Mouse (Mus musculus) embryo, embryonic 10 days (tissue): ENCODE data around the gene Klhl32.

Experiments
- DNase-seq: peaks from one replicate; pipeline ENCODE4 v3.0.0-alpha.2; 2015; ENCODE audit warnings: low spot score

Klhl32 gene

DNA sequence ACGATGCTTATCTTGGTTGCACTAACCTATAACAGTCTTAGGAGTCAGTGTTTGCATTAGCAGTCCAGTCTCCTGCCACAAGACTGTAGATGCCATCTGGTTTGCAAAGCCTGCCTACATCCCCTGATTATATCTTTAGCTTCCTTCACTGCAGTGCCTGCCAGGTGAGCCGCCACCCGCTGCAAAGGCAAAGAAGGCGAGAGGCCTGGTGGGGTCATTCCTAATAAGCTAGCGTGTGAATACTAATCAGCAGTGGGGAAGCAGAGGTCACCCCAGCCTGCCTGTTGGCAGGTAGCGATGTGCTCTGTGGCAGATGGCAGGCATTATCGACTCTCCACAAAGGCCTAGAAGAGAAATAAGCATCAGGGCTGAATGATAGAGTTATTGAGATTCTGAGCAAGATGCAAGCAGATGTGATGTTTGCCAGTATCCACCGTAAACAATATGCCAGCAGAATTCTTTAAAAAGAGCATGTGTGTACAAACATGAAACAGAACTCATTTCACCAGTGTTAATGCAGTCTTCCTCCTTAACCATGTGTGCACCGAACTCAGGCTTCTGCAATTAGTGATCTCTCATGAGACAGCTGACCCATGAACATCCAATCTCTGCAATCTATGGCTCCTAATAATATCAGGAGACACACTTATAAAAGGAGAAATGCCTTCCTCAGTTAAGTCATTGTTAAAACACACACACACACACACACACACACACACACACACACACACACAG lies 219.6 kb downstream of the Klhl32 start:
- no peak for DNase-seq

DNA sequence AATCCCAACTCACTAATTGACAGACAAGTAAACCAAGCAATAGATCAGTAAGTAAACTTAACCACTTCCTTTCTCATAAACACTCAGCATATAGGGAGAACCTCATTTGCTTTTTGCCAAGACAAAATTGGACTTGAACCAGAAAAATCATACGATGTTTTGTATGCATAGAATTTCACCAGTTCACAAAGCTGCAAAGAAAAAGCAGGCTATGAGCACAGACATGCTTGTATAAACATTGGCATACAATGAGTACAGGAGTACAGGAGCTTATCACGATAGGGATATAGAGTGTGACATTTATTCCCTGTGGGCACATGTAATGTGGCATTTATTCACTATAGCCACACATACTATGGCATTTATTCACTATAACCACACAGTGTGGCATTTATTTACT lies 220.5 kb downstream of the Klhl32 start:
- no peak for DNase-seq

DNA sequence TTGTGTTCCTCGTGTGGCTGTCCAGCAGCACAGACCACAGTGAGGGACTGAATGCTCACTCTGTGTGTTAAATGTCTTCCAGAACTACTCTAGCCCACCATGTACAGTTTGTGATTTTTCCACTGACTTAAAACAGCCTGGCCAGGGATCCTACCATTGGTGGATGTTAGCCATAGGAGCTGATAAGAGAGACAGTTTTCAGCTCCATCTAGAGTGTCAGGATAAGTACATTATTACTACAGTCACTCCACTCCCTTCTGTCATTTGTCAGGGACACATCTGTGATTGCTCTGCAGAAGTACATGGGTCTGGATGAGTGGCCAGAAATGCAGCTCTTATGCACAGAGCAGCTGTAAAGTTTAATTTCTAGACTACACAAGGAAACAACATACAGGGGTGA lies 223.1 kb downstream of the Klhl32 start:
- no peak for DNase-seq

DNA sequence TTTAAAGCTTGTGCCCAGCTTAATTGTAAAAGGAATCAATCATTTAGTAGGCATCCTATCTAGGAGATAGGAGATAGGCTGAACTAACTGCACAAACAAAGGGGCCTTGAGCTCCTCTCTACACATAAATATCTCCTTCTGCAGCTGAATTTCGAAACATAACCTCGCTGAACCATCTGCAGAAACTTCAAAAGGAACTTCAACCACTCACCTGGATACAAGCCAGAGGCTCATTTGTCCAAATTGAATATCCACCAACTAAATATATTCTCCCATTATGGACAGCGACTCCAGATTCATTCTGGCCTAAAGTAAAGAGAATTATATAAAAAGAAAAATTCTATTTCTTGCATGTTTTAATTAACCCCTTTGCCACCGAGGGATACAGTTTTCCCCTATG lies 224.2 kb downstream of the Klhl32 start:
- no peak for DNase-seq

DNA sequence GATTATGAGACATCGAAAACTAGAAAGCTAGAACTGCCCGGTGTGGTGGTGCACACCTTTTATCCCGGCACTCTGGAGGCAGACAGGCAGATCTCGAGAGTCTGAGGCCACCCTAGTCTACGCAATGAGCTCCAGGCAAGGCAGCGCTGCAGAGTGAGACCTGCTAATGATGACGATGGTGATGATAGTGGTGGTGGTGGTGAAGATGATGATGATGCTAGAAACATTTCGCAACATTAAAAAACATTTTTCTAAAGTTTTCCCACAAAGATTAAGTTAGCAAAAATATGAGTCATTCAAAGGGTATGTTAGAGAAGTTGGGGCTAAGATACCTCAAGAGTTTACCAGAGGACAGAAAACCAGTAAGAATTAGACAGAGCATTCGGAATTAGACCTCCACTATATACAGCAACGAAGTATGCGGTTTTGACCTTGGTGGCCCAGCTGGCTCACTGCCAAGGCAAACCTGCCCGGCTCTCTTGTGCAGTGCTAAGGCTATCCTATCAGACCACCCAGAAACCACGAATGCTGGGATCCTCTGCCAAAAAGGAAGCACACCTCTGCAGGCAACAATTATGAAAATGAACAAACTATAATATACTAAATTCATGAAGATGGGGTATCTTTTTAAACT lies 224.9 kb downstream of the Klhl32 start:
- no peak for DNase-seq

DNA sequence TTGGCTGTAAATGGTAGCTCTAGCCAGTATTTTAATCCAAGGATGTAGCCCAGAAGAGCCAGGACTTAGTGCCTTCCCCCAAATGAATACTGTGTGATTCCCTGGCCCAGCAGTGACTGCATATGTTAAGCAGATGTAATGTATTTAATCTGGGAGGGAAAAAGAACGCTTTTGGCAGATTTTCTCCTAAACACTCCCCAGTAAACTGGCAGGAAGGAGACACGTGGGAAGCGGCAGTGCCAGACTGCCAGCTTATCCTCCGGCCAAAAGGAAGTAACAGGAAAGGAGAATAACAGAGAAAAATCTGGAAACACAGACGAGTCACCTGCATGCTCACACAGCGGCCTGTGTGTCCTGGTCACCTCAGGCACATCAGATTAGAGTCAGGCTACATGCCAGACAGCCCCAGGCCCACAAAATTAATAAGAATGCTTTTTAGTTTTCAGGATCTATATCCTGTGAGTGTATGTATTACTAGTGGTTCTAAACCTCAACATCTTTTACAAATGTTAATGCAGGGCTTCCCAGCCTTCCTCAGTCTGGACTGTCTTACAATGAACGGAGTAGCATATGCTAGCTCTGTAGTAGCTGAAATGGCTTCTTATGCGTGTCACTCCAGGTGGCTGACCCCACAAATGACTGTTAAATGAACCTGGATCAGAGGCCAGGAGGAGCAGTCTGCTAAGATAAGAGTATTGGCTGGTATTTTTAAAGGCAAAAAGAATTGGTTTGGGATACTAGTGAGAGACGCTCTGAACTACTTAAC lies 229.3 kb downstream of the Klhl32 start:
- DNase-seq, result no peak

DNA sequence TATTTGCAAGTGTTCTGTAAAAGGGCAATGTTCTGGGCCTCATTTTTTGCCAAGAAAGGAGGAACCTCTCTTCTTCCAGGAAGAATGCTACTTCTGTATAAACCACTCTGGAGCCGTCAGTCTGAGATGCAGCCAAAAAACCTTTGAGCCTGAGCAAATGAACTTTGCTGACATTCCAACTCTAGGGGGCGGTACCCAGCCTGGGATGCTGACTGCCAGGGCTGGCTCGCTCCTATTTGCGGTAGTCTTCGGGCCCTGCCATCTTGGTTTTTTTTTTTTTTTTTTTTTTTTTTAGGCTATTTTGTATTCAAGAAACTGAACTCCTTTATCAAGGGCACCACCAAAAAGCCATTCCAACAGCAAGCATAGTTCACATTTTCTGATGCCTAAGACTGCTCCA lies 230.5 kb downstream of the Klhl32 start:
- no peak for DNase-seq

DNA sequence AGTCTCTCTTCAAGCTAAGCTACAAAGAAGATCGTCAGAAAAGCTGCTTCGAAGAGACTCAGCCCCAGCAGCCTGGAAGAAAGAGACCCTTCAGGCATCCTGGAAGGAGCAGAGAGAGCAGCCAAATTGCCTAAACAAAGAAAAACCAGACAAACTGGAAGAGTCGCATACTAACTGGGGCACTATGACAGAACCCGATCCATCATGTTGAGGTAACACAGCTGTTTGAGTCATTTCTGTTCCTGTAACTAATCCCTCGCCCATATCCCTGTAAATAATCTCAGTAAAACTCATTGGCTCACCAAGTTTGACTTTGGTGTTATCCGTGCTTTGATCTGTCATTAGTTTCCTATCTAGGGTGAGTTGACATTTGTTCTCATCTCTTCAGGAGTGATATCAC lies 230.9 kb downstream of the Klhl32 start:
- peak; percentile 8 for DNase-seq

DNA sequence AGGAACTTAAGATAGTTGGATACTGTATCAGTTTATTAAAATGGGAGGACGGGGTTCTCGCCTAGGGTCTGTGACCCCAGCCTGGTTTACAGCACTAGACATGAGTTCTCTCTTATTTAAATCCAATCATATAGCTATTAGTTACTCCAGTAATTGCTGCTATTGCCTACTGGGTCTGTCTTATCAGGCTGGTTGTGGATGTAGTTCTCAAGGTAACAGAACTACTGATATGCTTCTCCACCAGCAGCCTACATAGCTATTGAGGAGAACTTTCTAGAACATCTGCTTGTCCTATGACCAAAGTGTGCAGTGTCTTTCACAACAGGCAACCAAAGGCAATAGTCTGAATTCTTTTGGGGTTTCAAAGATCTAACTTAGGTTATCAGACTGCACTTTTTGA lies 241.4 kb downstream of the Klhl32 start:
- DNase-seq, result no peak

DNA sequence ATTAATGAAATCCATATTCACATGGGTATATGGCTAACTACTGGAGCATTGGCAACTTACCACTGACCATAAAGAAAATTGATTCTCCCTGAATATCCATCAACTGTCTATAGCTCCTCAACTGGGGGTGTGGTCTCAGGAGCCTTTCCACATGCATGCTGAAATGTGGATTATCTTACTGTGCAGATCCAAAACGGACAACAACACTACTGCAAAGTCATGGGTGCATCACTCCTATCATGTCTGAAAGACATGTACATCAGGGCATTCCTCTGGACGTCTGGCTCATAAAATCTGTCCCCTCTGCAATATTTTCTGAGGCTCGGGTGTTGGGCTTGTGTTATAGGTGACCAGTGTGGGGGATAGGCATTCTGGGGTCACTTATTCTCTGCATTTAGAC lies 241.8 kb downstream of the Klhl32 start:
- DNase-seq, result no peak

DNA sequence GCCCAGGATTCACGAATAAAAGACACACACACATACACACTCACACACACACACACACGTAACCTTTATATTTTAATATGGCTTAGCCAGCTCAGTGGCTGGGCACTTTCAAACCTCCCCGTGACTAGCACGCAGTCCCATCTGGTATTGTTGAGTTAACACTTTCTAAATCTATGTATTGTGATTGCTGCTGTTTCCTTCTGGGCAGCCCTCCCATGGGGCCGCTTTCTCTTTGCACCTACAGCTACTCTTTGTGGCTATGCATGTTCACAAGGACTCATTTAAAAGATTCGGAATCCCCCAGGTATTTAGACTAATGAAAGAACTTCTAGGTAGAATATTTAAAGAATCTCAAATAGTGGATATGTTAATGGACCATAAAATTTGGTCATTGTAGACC lies 249.2 kb downstream of the Klhl32 start:
- DNase-seq, result no peak

DNA sequence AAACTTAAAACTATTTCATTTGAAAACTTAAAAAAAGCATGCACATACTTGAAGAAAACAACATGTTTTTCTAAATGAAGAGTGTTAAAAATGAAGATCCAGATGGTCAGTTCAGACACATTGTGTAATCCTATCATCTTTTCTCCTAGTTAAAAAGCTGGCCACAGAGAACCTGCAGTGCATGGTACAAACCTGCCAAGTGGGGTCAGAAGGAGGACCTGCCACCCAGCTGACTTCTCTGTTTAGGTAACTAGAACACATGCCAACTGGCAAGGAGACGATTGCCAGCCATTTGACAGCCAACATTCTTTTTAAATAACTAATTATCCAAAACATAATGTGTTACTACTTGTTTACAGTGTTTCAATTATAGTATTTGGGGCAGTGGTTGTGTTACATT lies 252.3 kb downstream of the Klhl32 start:
- DNase-seq, result no peak

DNA sequence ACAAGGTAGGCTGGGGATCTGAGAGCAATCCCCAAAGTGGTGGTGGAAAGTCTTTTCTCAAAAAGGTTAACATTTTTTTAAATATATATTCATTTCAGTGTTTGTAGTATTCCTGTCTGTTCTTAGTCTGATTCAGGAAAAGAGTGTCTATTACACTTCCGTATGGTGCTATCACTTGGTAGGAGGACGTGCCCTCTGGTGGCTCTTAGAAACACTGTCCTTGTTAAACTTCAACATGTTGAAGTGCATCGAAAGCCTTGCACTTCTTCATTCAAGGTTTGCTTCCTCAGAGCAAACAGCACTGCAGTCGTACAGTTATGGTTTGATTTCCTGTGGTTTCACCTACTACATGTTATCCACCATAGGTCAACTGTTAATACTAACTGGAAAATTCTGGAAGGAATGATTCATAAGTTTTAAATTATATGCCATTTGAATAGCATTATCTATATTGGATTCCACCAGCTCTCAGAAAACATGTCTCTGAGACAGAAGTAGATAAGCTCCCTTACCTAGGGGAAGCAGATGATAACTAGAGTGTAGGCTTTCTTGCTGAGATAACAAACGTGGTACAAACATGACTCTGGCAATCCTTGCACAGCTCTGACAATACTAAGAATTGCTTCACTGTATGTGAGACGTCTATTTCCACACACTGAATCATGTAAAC lies 253.8 kb downstream of the Klhl32 start:
- no peak for DNase-seq

DNA sequence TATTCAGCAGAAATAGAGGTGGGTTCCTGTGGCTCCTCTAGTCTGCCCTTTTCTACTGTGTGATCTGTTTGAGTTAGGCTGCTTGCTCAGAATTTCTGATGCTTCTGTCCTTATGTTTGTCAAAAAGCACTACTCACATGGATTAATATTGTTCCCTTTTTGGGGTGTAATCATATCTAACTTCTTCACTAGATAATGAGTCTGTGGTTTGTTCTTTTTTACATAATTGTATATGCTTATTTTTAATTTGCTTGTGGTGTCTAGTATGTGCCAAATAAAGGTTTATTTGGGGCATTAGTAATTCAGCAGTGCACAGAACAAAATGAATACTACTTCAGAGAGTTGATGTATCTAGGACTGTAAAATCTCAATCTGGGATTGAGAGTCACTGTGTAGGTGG lies 256.1 kb downstream of the Klhl32 start:
- DNase-seq, result no peak

DNA sequence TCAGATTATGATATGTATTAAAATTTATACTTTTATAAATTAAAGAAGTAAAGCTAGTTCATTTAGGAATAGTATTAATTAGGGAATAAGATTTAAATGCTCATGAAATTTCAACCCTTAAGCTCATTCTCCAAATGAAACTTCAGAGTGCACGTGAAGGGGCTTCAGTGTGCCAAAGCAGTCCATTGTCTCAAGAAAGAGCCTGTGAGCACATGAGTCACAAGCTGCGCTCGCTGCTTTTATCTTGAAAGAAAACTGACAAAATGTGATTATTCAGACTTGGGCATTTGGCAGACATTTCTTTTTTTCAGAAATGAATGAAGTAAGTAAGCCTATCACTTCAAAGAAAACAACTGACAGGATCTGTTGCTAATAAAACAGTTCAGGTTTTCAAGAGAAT lies 266.9 kb downstream of the Klhl32 start:
- DNase-seq, result no peak

DNA sequence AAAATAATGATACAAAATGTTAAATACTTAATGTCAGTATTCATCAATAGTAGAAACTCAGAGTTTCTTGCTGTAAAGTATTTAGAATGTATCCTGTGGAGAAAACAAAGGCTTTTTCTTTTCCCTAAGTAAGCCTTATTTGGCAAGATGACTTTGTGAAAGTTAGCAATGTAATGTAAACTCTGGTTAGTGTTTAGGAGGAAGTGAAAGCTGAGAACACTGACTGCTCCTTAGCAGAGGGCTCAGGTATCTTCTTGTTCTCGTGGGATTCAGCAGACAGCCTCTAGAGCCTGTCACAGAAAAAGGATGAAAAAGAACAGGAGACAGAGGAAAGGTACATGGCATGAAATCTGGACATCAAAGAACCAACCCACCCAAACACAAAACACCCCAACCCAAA lies 268.6 kb downstream of the Klhl32 start:
- no peak for DNase-seq

DNA sequence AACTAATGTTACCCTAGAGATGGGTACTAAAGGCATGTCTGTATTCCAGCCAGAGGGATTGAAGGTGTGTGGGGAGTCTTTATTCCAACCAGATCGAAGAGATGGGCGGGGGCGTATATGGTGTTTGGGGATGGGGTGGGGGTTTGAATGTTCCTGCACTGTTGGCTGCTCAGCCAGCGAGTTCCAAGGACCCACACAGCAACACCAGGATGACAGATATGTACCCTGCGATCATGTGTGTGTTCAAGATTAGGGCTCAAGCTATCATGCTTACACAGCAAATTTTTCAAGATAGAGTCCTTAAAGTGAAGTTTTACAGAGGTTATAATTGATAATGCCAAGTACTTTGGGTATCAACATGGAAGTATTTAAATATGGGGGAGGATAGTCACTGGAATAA lies 273.3 kb downstream of the Klhl32 start:
- DNase-seq, result no peak

DNA sequence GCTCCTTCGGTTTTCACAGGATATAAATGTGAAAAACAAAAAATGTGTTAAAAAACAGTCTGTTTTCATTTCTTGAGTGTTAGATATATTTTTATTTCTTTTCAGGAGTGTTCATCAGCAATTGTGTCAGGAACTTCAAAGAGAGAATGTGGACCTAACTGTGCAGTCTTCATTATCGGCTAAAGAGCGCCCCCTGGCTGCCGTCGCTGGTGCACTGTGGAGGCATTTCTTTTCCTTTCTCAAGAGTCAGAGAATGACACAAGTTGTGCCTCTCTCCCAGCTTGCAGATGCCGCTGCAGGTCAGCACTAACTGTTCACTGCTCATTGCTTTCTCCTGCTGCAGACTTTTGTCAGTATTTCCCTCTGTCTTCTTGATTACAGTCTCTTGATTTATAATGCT lies 276.6 kb downstream of the Klhl32 start:
- DNase-seq, result peak; percentile 80

DNA sequence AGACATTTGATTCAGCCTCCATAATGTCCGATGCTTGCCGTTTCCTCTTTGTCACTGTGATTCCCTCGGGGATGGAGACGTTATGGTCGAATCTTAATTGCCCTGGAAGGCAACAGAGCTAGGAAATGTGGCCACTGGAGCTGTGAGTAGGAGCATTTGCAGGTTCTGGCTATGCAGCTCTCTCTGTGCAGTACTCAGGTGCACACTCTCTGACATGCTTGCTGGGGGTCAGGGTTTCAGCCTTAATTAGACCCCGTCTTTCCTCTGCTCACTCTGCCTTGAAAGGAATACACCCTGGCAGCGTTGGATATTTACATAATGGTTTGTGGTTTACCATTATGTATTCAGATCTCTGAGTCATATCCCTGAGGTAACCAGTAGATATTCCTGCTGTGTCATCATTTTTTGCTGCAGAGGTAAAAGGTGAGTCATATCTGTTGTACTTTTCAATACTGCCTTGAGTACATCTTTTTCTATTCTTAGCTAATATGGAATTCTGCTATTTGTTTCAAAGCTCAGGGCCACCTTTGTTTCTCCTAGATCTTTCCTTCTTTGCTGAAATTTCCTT lies 281.9 kb downstream of the Klhl32 start:
- no peak for DNase-seq

DNA sequence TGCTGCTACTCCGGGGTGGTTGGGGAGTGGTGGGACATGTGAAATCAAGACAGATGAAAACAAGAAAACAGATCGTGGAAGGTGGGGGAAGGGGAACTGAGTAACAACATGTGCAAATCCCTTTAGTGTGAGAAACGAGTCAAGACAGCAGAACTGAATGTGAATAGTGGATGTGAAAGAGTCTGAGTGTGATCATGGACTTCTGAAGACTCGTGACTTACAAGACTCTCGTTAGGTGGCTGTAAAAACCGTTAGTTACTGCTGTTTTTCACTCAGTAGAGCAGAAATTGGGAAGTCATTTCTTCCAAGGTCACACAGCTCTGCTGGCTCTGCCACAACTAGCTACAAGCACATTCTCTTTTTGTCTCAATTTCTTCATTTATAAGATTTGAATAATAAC lies 282.9 kb downstream of the Klhl32 start:
- no peak for DNase-seq
